Mouse (Mus musculus): ENCODE results near the gene Dytn. TPM values are rescaled to one million over a fixed set of nuclear protein-coding genes. Genes with fewer than 3 reads are reported as not detected.

Gene Dytn
- not detected in 2 replicates for polyA plus RNA-seq (2011; ENCODE audit: insufficient read depth, insufficient read length, low read depth, missing spikeins)

DNA sequence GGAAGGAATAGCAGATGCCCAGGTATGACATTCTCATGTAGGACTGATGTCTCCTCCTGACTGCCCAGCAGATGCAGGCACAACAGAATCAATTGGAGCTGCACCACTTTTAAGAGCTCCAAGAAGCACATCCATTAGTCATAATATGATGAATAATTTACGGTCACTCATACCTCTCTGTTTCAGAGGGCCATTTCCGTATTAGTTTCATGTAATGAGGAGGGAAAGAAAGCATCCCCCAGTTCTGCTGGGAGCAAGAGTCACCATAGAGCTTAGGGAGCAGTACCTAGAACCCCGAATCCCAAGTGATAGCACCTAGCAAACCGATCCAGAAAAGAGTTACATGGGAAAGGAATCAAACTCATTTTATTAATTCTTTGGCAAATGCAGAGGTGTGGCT is at the start of gene Dytn:
Dytn (minus strand) TSS at position 101 of the 400 bp plus-strand sequence.
- TF ChIP-seq POLR2A (IDR thresholded peaks at IDR 0.05; ENCODE audit: insufficient read depth, low read length) (no peak), EP300 (IDR thresholded peaks at IDR 0.05; ENCODE audit: insufficient read depth, low read depth, low read length) (no peak), CTCF (IDR thresholded peaks at IDR 0.05; ENCODE audit: low read depth, low read length) (no peak)
- H3K27me3 ChIP-seq (ENCODE audit: control insufficient read depth, insufficient read depth, low read length, poor library complexity, severe bottlenecking): no peaks in the 10 kb centered on the region
- no peak within 1 kb of the TSS for H3K27ac ChIP-seq (ENCODE audit: insufficient read depth, low read length)
- no peaks in the 10 kb centered on the region for H3K4me1 ChIP-seq (ENCODE audit: control insufficient read depth, insufficient read depth, low read length)
- no peak within 1 kb of the TSS for H3K9ac ChIP-seq (ENCODE audit: low read depth, poor library complexity, severe bottlenecking)
- H3K36me3 ChIP-seq (ENCODE audit: control insufficient read depth, insufficient read depth, low read length, poor library complexity, severe bottlenecking): no peaks in the 10 kb centered on the region
- no peaks in the 10 kb centered on the region for H3K9me3 ChIP-seq (replicated peaks; ENCODE audit: control insufficient read depth, insufficient read depth, low read length, poor library complexity, severe bottlenecking)
- H3K4me3 ChIP-seq (ENCODE audit: low read depth, low read length): no peak within 1 kb of the TSS

DNA sequence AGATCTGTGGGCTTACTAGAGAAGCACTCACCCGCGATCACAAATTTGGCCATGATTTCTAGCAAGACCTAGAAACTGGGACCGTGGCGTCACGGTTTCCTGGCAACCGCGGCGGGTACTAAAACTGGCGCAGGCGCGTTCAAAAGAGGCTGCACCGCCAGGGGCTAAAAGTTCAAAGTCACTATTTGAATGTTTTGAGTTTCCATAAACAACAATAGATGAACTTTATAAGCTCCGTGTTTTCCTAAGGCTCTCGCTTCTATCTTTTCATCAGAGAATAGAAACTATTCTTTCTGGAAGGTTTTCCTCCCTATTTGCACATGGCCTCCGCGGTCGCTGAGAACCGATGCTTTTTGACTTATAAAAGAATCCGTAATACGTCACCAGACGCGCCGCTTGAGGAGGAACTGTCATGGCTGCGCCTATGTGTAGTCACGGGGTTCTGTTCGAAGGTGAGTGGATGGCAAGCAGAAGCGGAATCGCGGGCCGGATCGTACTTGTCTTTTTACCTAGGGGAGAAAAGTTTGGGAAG is 43.6 kb upstream of the Dytn start, which contains the start of the genes Mdh1b and Fastkd2:
Mdh1b (minus strand) TSS at position 79 of the 532 bp plus-strand sequence.
Fastkd2 (plus strand) TSS at position 375 of the 532 bp plus-strand sequence.
- Histone ChIP-seq H3K4me1 (ENCODE audit: control insufficient read depth, insufficient read depth, low read length) (no peaks in the 10 kb centered on the region), H3K27me3 (ENCODE audit: control insufficient read depth, insufficient read depth, low read length, poor library complexity, severe bottlenecking) (no peaks in the 10 kb centered on the region), H3K9ac (ENCODE audit: low read depth, poor library complexity, severe bottlenecking) (peak within 1 kb of the TSS; percentile 82), H3K27ac (ENCODE audit: insufficient read depth, low read length) (no peak within 1 kb of the TSS), H3K4me3 (ENCODE audit: low read depth, low read length) (peak within 1 kb of the TSS; percentile 98), H3K36me3 (ENCODE audit: control insufficient read depth, insufficient read depth, low read length, poor library complexity, severe bottlenecking) (no peaks in the 10 kb centered on the region; the same call in 1 of the 2 replicates), H3K9me3 (replicated peaks; ENCODE audit: control insufficient read depth, insufficient read depth, low read length, poor library complexity, severe bottlenecking) (no peaks in the 10 kb centered on the region)
- TF ChIP-seq POLR2A (IDR thresholded peaks at IDR 0.05; ENCODE audit: insufficient read depth, low read length): no peak
- TF ChIP-seq EP300 (IDR thresholded peaks at IDR 0.05; ENCODE audit: insufficient read depth, low read depth, low read length): 0 out of 2 replicates have a peak, but pooled peaks have one; percentile 23

DNA sequence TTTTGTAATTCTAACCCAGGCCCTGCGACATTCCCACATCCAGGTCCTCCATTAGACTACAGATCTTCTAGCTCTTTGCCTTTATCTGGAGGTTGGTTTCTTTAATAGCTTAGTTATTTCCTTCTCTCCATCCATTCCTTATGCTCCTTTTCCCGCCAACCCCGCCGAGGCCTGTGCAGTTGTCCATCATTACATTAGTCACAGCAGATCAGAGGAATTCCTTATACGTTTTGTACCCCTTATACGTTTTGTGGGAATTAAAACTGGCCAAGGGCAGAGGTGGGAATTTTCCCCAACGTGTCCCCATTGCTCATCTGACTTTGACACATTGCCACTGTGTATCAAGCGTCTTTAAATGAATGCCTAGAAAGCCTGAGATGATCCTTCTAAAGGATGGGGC is 43.1 kb upstream of the Dytn start:
- Histone ChIP-seq H3K4me1 (ENCODE audit: control insufficient read depth, insufficient read depth, low read length) (no peaks in the 10 kb centered on the region), H3K9ac (ENCODE audit: low read depth, poor library complexity, severe bottlenecking) (peak overlapping the region; percentile 82), H3K27me3 (ENCODE audit: control insufficient read depth, insufficient read depth, low read length, poor library complexity, severe bottlenecking) (no peaks in the 10 kb centered on the region), H3K36me3 (ENCODE audit: control insufficient read depth, insufficient read depth, low read length, poor library complexity, severe bottlenecking) (no peaks in the 10 kb centered on the region), H3K4me3 (ENCODE audit: low read depth, low read length) (peak overlapping the region; percentile 98), H3K27ac (ENCODE audit: insufficient read depth, low read length) (no peak overlapping the region), H3K9me3 (replicated peaks; ENCODE audit: control insufficient read depth, insufficient read depth, low read length, poor library complexity, severe bottlenecking) (no peaks in the 10 kb centered on the region)
- TF ChIP-seq CTCF (IDR thresholded peaks at IDR 0.05; ENCODE audit: low read depth, low read length) (no peak), POLR2A (IDR thresholded peaks at IDR 0.05; ENCODE audit: insufficient read depth, low read length) (no peak)

DNA sequence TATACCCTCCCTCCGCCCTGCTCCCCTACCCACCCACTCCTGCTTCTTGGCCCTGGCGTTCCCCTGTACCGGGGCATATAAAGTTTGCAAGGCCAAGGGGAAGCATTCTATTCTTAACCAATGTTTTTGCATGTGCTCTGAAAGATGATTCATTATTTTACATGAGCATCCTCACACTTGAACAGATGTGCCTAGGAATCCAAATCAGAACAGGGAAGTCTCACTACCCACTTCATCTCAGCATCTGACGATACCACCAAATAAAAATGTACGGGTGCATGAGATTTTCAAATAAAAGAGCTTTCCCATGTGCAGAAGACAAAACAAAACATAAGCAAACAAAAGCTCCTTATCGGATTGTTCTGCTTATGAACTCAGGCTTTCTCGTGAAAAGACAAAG is 33.4 kb upstream of the Dytn start:
- Histone ChIP-seq H3K27me3 (ENCODE audit: control insufficient read depth, insufficient read depth, low read length, poor library complexity, severe bottlenecking) (no peaks in the 10 kb centered on the region), H3K9ac (ENCODE audit: low read depth, poor library complexity, severe bottlenecking) (no peak overlapping the region), H3K36me3 (ENCODE audit: control insufficient read depth, insufficient read depth, low read length, poor library complexity, severe bottlenecking) (no peaks in the 10 kb centered on the region), H3K4me3 (ENCODE audit: low read depth, low read length) (no peak overlapping the region), H3K9me3 (replicated peaks; ENCODE audit: control insufficient read depth, insufficient read depth, low read length, poor library complexity, severe bottlenecking) (no peaks in the 10 kb centered on the region), H3K27ac (ENCODE audit: insufficient read depth, low read length) (no peak overlapping the region), H3K4me1 (ENCODE audit: control insufficient read depth, insufficient read depth, low read length) (no peaks in the 10 kb centered on the region)
- no peak for TF ChIP-seq POLR2A (IDR thresholded peaks at IDR 0.05; ENCODE audit: insufficient read depth, low read length)
- TF ChIP-seq EP300 (IDR thresholded peaks at IDR 0.05; ENCODE audit: insufficient read depth, low read depth, low read length): no peak
- no peak for TF ChIP-seq CTCF (IDR thresholded peaks at IDR 0.05; ENCODE audit: low read depth, low read length)

DNA sequence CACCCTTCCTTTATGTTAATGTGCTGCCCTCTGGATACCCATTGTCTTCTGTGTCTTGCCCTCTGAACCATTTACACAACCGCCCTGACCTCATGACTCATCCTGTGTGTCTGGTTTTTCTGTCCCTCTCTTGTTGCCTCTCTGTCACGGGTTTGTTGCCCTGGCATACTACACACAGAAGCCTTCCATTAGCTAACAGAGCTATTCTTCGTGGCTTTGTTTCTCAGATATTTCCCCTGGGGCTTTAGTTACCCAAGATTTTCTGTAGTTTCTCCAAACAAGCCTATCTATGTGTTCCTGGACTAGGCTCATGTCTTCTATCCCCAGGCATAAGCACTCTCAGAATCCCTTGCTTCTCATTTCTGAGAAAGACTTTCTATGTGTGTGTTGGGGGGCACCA is 22.1 kb upstream of the Dytn start:
- H3K4me1 ChIP-seq (ENCODE audit: control insufficient read depth, insufficient read depth, low read length): no peaks in the 10 kb centered on the region
- H3K9ac ChIP-seq (ENCODE audit: low read depth, poor library complexity, severe bottlenecking): no peak overlapping the region
- no peaks in the 10 kb centered on the region for H3K27me3 ChIP-seq (ENCODE audit: control insufficient read depth, insufficient read depth, low read length, poor library complexity, severe bottlenecking)
- no peak overlapping the region for H3K27ac ChIP-seq (ENCODE audit: insufficient read depth, low read length)
- H3K9me3 ChIP-seq (replicated peaks; ENCODE audit: control insufficient read depth, insufficient read depth, low read length, poor library complexity, severe bottlenecking): no peaks in the 10 kb centered on the region
- H3K36me3 ChIP-seq (ENCODE audit: control insufficient read depth, insufficient read depth, low read length, poor library complexity, severe bottlenecking): no peaks in the 10 kb centered on the region
- no peak overlapping the region for H3K4me3 ChIP-seq (ENCODE audit: low read depth, low read length)
- no peak for TF ChIP-seq EP300 (IDR thresholded peaks at IDR 0.05; ENCODE audit: insufficient read depth, low read depth, low read length)
- TF ChIP-seq POLR2A (IDR thresholded peaks at IDR 0.05; ENCODE audit: insufficient read depth, low read length): no peak
- TF ChIP-seq CTCF (IDR thresholded peaks at IDR 0.05; ENCODE audit: low read depth, low read length): no peak

DNA sequence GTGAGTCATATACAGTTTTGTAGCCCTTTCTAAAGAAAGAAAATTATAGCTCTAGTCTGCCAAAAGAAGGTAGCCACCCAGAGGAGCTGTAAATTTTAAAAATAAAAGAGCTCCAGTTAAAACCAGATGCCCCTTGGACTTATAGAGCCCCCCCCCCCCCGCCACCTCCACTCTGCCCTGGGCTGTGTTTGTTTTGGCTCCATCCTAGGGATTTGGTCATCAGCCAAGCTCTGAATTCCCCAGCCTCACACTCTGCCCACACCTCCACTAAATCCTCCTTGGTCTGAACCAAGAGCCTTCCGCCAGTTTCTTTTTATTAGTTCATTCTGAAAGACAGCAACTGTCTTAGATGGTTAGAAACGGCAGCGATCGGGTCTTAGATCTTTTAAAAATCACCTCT is 19.0 kb upstream of the Dytn start:
- H3K9ac ChIP-seq (ENCODE audit: low read depth, poor library complexity, severe bottlenecking): no peak overlapping the region
- H3K27ac ChIP-seq (ENCODE audit: insufficient read depth, low read length): no peak overlapping the region
- no peak overlapping the region for H3K4me3 ChIP-seq (ENCODE audit: low read depth, low read length)
- no peaks in the 10 kb centered on the region for H3K36me3 ChIP-seq (ENCODE audit: control insufficient read depth, insufficient read depth, low read length, poor library complexity, severe bottlenecking)
- H3K27me3 ChIP-seq (ENCODE audit: control insufficient read depth, insufficient read depth, low read length, poor library complexity, severe bottlenecking): no peaks in the 10 kb centered on the region
- H3K4me1 ChIP-seq (ENCODE audit: control insufficient read depth, insufficient read depth, low read length): no peaks in the 10 kb centered on the region
- TF ChIP-seq POLR2A (IDR thresholded peaks at IDR 0.05; ENCODE audit: insufficient read depth, low read length) (no peak), EP300 (IDR thresholded peaks at IDR 0.05; ENCODE audit: insufficient read depth, low read depth, low read length) (no peak), CTCF (IDR thresholded peaks at IDR 0.05; ENCODE audit: low read depth, low read length) (no peak)
- no peaks in the 10 kb centered on the region for H3K9me3 ChIP-seq (replicated peaks; ENCODE audit: control insufficient read depth, insufficient read depth, low read length, poor library complexity, severe bottlenecking)
